Mouse (Mus musculus): ENCODE data around the gene Ywhag.

DNA sequence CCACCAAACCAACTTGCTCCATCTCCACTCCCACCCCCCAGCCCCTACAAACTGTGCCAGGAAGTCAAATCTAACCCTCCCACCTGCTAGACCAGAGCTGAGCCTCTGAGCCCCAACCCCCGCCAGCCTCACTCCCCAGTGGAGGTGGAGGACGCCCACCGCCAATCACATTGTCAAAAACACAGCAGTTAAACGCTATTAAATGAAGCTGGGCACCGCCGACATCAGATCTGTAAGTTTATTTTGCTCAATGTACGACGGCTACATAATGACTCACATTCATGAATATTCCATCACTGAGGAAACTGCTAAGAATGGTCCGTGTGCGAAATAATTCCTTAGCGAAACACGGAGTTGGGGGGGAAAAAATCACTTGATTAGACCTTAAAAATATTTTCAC, 26.2 kb downstream of the Ywhag start:
- TF ChIP-seq CTCF (IDR thresholded peaks at IDR 0.05; ENCODE audit: borderline replicate concordance, insufficient read depth, low read depth, low read length) (no peak), POLR2A (IDR thresholded peaks at IDR 0.05; ENCODE audit: borderline replicate concordance, insufficient read depth, low read length) (no peak)
